30 mouse cellular contexts compared by ENCODE assay signal in genomic region chr17:87418082-87418481, GRCm38 (mm10). TPM values are rescaled to one million over a fixed set of nuclear protein-coding genes. Genes with fewer than 3 reads are reported as not detected.
"Had no signal": no experiment of that assay in that cellular context is flagged by ENCODE, and none has a peak within 500 bp of the region (broad histone marks: within the 10 kb centered on the region; RNA-seq: fewer than 3 reads in every experiment).

No protein-coding gene starts in this region.

- ATAC-seq: intestine, embryonic 16.5 days; liver, embryonic 12.5 days; midbrain, embryonic 13.5 days; midbrain, embryonic 16.5 days had no signal

- H3K27ac ChIP-seq: kidney, postnatal 0 days; limb, embryonic 13.5 days; liver, embryonic 12.5 days; liver, embryonic 15.5 days; midbrain, embryonic 13.5 days; stomach, postnatal 0 days had no signal

- DNase-seq: kidney, adult 18-20 months; kidney, adult 9 months; kidney, postnatal 25 days; layer of hippocampus, postnatal 36 days; left cerebral cortex, postnatal 4 days; liver; lung, adult 2 months; lung, postnatal 14 days; lung, postnatal 4 days; right cerebral cortex, adult 18-20 months; right cerebral cortex, postnatal 14 days; right cerebral cortex, postnatal 4 days; thymus, adult 2 months; thymus, postnatal 14 days had no signal

- H3K4me3 ChIP-seq: limb, embryonic 13.5 days; liver, embryonic 12.5 days; liver, embryonic 15.5 days; midbrain, embryonic 13.5 days had no signal

RNA-seq across cellular contexts. Expression of gene Stpg4, which starts 9.5 kb away (rescaled TPM):
- total RNA-seq: layer of hippocampus, adult 8-10 months; layer of hippocampus, postnatal 10 days; layer of hippocampus, postnatal 36 days; left cerebral cortex, adult 8-10 months; left cerebral cortex, postnatal 14 days; left cerebral cortex, postnatal 4 days had no signal
- polyA plus RNA-seq: intestine, embryonic 16.5 days; kidney, postnatal 0 days; limb, embryonic 13.5 days; liver, embryonic 12.5 days; liver, embryonic 15.5 days; lung, adult 2 months; lung, embryonic 16.5 days; midbrain, embryonic 13.5 days; midbrain, embryonic 16.5 days; neural tube, embryonic 11.5 days; neural tube, embryonic 14.5 days; stomach, embryonic 14.5 days; stomach, postnatal 0 days had no signal
